Mouse (Mus musculus): ENCODE data around the gene Pmvk.
A peak's percentile ranks its signal among the peaks of the same experiment; 100 is the strongest.

DNA sequence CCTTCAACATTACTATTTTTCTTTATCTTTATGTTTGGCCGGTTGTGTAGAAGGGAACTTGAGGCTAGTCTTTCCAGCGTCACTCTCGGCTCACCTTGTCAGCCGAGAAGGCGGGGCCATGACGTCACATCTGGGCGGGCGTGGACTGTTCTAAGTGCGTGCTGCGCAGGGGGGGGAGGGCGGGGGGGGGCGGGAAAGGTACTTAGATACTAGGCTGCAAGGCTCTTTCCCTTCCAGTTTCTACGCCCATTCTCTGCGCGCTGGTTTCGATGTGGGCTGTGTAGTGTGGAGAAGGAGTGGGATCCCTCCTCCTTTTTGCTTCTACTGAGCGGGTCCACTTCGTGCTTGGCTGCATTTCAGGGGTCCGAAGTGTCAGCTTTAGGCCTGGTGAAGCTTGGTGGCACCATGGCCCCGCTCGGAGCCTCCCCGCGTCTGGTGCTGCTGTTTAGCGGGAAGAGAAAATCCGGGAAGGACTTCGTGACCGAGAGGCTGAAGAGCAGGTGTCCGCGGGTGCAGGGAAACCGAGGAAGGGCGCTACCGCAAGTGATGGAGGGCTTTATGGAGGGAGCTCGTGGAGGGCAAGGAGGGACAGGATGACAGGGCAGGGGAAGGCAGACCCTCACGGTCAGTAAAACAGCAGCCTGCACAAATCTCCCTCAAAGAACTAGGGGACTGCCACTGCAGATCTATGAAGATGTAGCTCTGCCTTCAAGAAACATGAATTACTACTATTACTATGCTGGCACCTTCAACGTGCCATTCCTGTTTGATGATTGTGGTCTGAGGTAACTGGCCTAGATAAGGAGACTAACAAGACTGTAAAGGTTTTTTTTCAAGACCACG is 4.8 kb downstream of the Pmvk start:
- TF ChIP-seq CTCF (IDR thresholded peaks at IDR 0.05; ENCODE audit: insufficient read depth, low read length): no peak
- TF ChIP-seq POLR2A (IDR thresholded peaks at IDR 0.05; ENCODE audit: borderline replicate concordance, extremely low read depth, low read depth, low read length): peak; percentile 74; the same call in 1 of the 2 replicates

All from lung, adult 2 months (tissue).